Mouse (Mus musculus) ES-Bruce4 (cell line): ENCODE measurements around the gene Sapcd2. TPM values are rescaled to one million over a fixed set of nuclear protein-coding genes. Genes with fewer than 3 reads are reported as not detected.

Experiments used
- H3K27ac ChIP-seq: 2 replicates; pipeline ENCODE4 v1.5.1; 2012; ENCODE audit warnings: low read length, inconsistent platforms; ENCODE audit not compliant: insufficient read depth
- H3K27me3 ChIP-seq: 2 replicates; pipeline ENCODE4 v1.6.1; 2012; ENCODE audit warnings: mild to moderate bottlenecking, low read length, inconsistent platforms; ENCODE audit not compliant: control insufficient read depth, poor library complexity, insufficient read depth, severe bottlenecking
- H3K36me3 ChIP-seq: 2 replicates; pipeline ENCODE4 v1.6.1; 2012; ENCODE audit warnings: inconsistent platforms, mild to moderate bottlenecking, low read length, moderate library complexity; ENCODE audit not compliant: control insufficient read depth, poor library complexity, insufficient read depth, severe bottlenecking
- H3K4me1 ChIP-seq: one replicate; pipeline ENCODE4 v1.8.1; 2011; ENCODE audit warnings: low read length; ENCODE audit not compliant: control insufficient read depth, insufficient read depth
- H3K4me3 ChIP-seq: 2 replicates; pipeline ENCODE4 v1.5.1; 2011; ENCODE audit warnings: low read depth, mild to moderate bottlenecking, low read length
- H3K9ac ChIP-seq: 2 replicates; pipeline ENCODE4 v1.6.1; 2012; ENCODE audit warnings: low read depth, mild to moderate bottlenecking, inconsistent platforms; ENCODE audit not compliant: poor library complexity, severe bottlenecking
- H3K9me3 ChIP-seq: replicated peaks from 2 replicates; pipeline ENCODE4 v1.6.1; 2012; ENCODE audit warnings: mild to moderate bottlenecking, low read length, inconsistent platforms; ENCODE audit not compliant: control insufficient read depth, poor library complexity, insufficient read depth, severe bottlenecking
- CTCF ChIP-seq: IDR thresholded peaks from one replicate; pipeline ENCODE4 v1.8.1; 2011; ENCODE audit warnings: low read depth, low read length
- EP300 ChIP-seq: IDR thresholded peaks from 2 replicates; pipeline ENCODE4 v1.6.1; 2011; ENCODE audit warnings: low read depth, low read length; ENCODE audit not compliant: insufficient read depth
- POLR2A ChIP-seq: IDR thresholded peaks from one replicate; pipeline ENCODE4 v1.8.1; 2011; ENCODE audit warnings: low read length; ENCODE audit not compliant: insufficient read depth
- polyA plus RNA-seq: library from polyadenylated mRNA; stranded (reverse); fragments of >200 nt; gene quantifications from 2 replicates; pipeline ENCODE4 v1.2.4, GENCODE M21; 2011; ENCODE audit warnings: low read depth; ENCODE audit not compliant: missing spikeins, insufficient read depth, insufficient read length

The Sapcd2 gene
- polyA plus RNA-seq, 1 experiment = 19.2 TPM

- Histone ChIP-seq H3K27me3 (no peaks in the 10 kb centered on the region), H3K27ac (no peak overlapping the region), H3K9me3 (no peaks in the 10 kb centered on the region), H3K36me3 (peaks cover 12% of the 10 kb centered on the region; the same call in 1 of the 2 replicates), H3K9ac (no peak overlapping the region), H3K4me3 (no peak overlapping the region), H3K4me1 (peaks cover 2% of the 10 kb centered on the region)
- peak; percentile 35 for TF ChIP-seq CTCF
- TF ChIP-seq POLR2A = no peak
Measured at GRCm38 (mm10) chr2:25376589-25376988, 4.5 kb downstream of the Sapcd2 start.

- Histone ChIP-seq H3K4me1 (peaks cover 3% of the 10 kb centered on the region), H3K9ac (no peak overlapping the region), H3K27ac (no peak overlapping the region), H3K9me3 (no peaks in the 10 kb centered on the region), H3K4me3 (no peak overlapping the region), H3K36me3 (no peaks in the 10 kb centered on the region), H3K27me3 (no peaks in the 10 kb centered on the region)
- TF ChIP-seq POLR2A = no peak
- TF ChIP-seq CTCF = no peak
- no peak for TF ChIP-seq EP300
Measured at GRCm38 (mm10) chr2:25384492-25384891, 12.4 kb downstream of the Sapcd2 start.

GRCm38 (mm10) chr2:25391266-25391665 is 19.1 kb downstream of the Sapcd2 start:
- no peaks in the 10 kb centered on the region for H3K27me3 ChIP-seq
- H3K27ac ChIP-seq = no peak overlapping the region
- no peak overlapping the region for H3K4me3 ChIP-seq
- TF ChIP-seq EP300 (no peak), POLR2A (no peak), CTCF (no peak)
- no peak overlapping the region for H3K9ac ChIP-seq
- peaks cover 3% of the 10 kb centered on the region for H3K4me1 ChIP-seq
- H3K36me3 ChIP-seq = no peaks in the 10 kb centered on the region
- no peaks in the 10 kb centered on the region for H3K9me3 ChIP-seq

GRCm38 (mm10) chr2:25394281-25395221 is 22.4 kb downstream of the Sapcd2 start:
- H3K4me3 ChIP-seq = no peak overlapping the region
- H3K4me1 ChIP-seq = peaks cover 3% of the 10 kb centered on the region
- no peak overlapping the region for H3K9ac ChIP-seq
- no peak overlapping the region for H3K27ac ChIP-seq
- H3K9me3 ChIP-seq = no peaks in the 10 kb centered on the region
- no peak for TF ChIP-seq EP300
- H3K36me3 ChIP-seq = no peaks in the 10 kb centered on the region
- no peaks in the 10 kb centered on the region for H3K27me3 ChIP-seq

- H3K4me3 ChIP-seq = peak within 1 kb of the TSS; percentile 77
- no peak within 1 kb of the TSS for H3K27ac ChIP-seq
- H3K27me3 ChIP-seq = no peaks in the 10 kb centered on the region
- H3K9me3 ChIP-seq = no peaks in the 10 kb centered on the region
- H3K36me3 ChIP-seq = no peaks in the 10 kb centered on the region
- peak within 1 kb of the TSS; percentile 27 for H3K9ac ChIP-seq
- H3K4me1 ChIP-seq = peaks cover 3% of the 10 kb centered on the region
- no peak for TF ChIP-seq CTCF
- TF ChIP-seq POLR2A = peak; percentile 41
Measured at GRCm38 (mm10) chr2:25395721-25396596, 23.8 kb downstream of the Sapcd2 start, which contains the start of gene Entpd2. TSS of gene Entpd2 (plus strand) at chr2:25395874.

- no peaks in the 10 kb centered on the region for H3K27me3 ChIP-seq
- H3K27ac ChIP-seq = no peak overlapping the region
- peaks cover 3% of the 10 kb centered on the region for H3K4me1 ChIP-seq
- TF ChIP-seq EP300 (no peak), POLR2A (no peak), CTCF (no peak)
- no peak overlapping the region for H3K9ac ChIP-seq
- H3K9me3 ChIP-seq = no peaks in the 10 kb centered on the region
- H3K4me3 ChIP-seq = peak overlapping the region; percentile 77; the same call in 1 of the 2 replicates
- no peaks in the 10 kb centered on the region for H3K36me3 ChIP-seq
Measured at GRCm38 (mm10) chr2:25396597-25396983, 24.5 kb downstream of the Sapcd2 start.
